Mouse (Mus musculus) liver, embryonic 15.5 days (tissue): Measurements from ENCODE around the gene Larp6. TPM values are rescaled to one million over a fixed set of nuclear protein-coding genes. Genes with fewer than 3 reads are reported as not detected.

Source experiments
- ATAC-seq: fragments of 200-750 bp; cut with Nextera tagmentation; 2 replicates; pipeline ENCODE4 v1.8.0; 2017; ENCODE audit warnings: moderate number of reproducible peaks, mild to moderate bottlenecking, moderate library complexity; ENCODE audit not compliant: insufficient read depth
- H3K27ac ChIP-seq: fragments of 300-500 bp; sonication (generic); replicated peaks from 2 replicates; pipeline ENCODE4 v1.5.1; 2015; ENCODE audit warnings: mild to moderate bottlenecking, inconsistent platforms
- H3K27me3 ChIP-seq: fragments of 300-500 bp; sonication (generic); 2 replicates; pipeline ENCODE4 v1.6.1; 2015; ENCODE audit warnings: mild to moderate bottlenecking, inconsistent platforms
- H3K36me3 ChIP-seq: fragments of 300-500 bp; sonication (generic); replicated peaks from 2 replicates; pipeline ENCODE4 v1.6.1; 2015; ENCODE audit warnings: moderate library complexity, mild to moderate bottlenecking, inconsistent platforms
- H3K4me1 ChIP-seq: fragments of 300-500 bp; sonication (generic); replicated peaks from 2 replicates; pipeline ENCODE4 v1.6.1; 2015; ENCODE audit warnings: inconsistent platforms
- H3K4me2 ChIP-seq: fragments of 300-500 bp; sonication (generic); 2 replicates; pipeline ENCODE4 v1.6.1; 2015; ENCODE audit warnings: moderate library complexity, mild to moderate bottlenecking, inconsistent platforms
- H3K4me3 ChIP-seq: fragments of 300-500 bp; sonication (generic); replicated peaks from 2 replicates; pipeline ENCODE4 v1.5.1; 2015; ENCODE audit warnings: mild to moderate bottlenecking, inconsistent platforms
- H3K9ac ChIP-seq: fragments of 300-500 bp; sonication (generic); 2 replicates; pipeline ENCODE4 v1.6.1; 2015; ENCODE audit warnings: moderate library complexity, mild to moderate bottlenecking, inconsistent platforms
- H3K9me3 ChIP-seq: fragments of 300-500 bp; sonication (generic); replicated peaks from 2 replicates; pipeline ENCODE4 v1.6.1; 2016; ENCODE audit warnings: inconsistent platforms
- WGBS: fragments of 180-500 bp; shearing (Covaris S2); methylation state at CpG from one replicate; pipeline ENCODE4 v1.1.7; 2015; ENCODE audit warnings: mixed read lengths; ENCODE audit not compliant: insufficient replicate concordance; 5-methylcytosine and 5-hydroxymethylcytosine counted together
- polyA plus RNA-seq: library from polyadenylated mRNA; unstranded; fragments of >200 nt; fragmentation: Nextera tagmentation; extraction: Ambion mirVana; gene quantifications from 2 replicates; pipeline ENCODE4 v1.2.1, GENCODE M21; 2015

Gene Larp6
- polyA plus RNA-seq, 1 experiment from 2014 or later: 0.08 TPM

DNA sequence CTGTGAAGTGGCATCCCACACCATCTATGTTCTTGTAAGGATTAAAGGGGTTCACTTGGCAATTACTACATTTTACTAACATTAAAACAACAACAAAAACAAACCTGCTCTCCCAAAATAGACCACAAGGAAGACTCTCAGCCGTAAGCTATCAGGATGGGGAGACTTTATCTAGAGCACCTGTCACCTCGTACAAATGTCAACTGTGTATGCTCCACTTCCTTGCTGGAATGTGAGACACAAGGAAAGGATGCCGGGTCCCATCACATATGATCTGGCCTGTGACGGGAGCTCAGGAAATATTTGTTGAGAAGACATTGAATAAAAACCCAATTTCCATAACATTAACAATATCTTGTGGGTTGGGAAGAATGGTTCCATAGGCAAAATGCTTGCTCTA lies 32.2 kb downstream of the Larp6 start:
- H3K27ac ChIP-seq: no peak overlapping the region
- H3K9ac ChIP-seq: no peak overlapping the region
- no peak overlapping the region for H3K4me2 ChIP-seq
- H3K9me3 ChIP-seq: no peaks in the 10 kb centered on the region
- H3K27me3 ChIP-seq: no peaks in the 10 kb centered on the region; the same call in 1 of the 2 replicates
- no peak overlapping the region for H3K4me3 ChIP-seq
- 51% methylated on average over 4 of the region's 4 CpGs for WGBS
- H3K36me3 ChIP-seq: no peaks in the 10 kb centered on the region
- ATAC-seq: no peak
- H3K4me1 ChIP-seq: no peaks in the 10 kb centered on the region

DNA sequence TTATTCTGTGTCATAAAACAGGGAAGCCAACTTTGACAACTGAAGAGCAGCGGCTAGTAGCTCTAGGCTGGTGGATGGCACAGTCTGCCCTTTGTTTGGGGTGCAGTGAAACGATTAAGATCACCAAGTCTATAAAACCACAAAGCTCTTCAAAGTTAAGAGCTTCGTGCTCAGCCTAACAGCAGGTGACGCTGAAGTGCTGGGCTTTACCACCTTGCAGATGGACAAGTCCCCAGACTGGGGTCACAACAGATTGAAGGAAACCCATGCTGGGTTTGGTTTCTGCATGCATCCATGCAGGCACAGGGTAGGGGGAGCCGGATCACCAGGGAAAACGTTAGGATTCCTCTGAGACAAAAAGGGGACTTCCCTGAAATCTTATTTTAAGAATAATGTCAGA lies 33.8 kb downstream of the Larp6 start:
- no peak for ATAC-seq
- no peak overlapping the region for H3K9ac ChIP-seq
- WGBS: 50% methylated on average over 6 of the region's 6 CpGs
- H3K9me3 ChIP-seq: no peaks in the 10 kb centered on the region
- no peaks in the 10 kb centered on the region for H3K36me3 ChIP-seq
- H3K4me1 ChIP-seq: no peaks in the 10 kb centered on the region
- no peak overlapping the region for H3K4me2 ChIP-seq
- no peaks in the 10 kb centered on the region; the same call in 1 of the 2 replicates for H3K27me3 ChIP-seq
- no peak overlapping the region for H3K4me3 ChIP-seq
- no peak overlapping the region for H3K27ac ChIP-seq

DNA sequence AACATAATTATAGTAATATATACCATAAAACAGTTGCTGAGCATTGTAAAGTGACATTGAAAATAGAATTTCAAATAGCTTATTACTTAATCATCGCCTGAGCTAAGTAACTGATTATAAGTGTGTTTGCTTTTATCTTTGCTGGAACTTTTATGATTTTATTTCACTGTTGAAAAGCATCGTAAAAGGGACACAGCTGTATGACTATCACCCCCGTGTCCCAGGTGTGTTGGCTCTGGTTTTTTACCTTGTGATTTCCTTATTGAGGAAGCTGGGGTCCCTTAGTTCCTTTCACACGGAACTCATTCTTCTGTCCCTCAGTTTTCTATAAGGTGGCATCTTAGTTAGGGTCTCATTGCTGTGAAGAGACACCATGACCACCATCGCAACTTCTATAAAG lies 34.9 kb downstream of the Larp6 start:
- ATAC-seq: no peak
- H3K27ac ChIP-seq: no peak overlapping the region
- H3K27me3 ChIP-seq: no peaks in the 10 kb centered on the region; the same call in 1 of the 2 replicates
- H3K4me2 ChIP-seq: no peak overlapping the region
- no peaks in the 10 kb centered on the region for H3K9me3 ChIP-seq
- no peaks in the 10 kb centered on the region for H3K36me3 ChIP-seq
- H3K9ac ChIP-seq: no peak overlapping the region
- WGBS: 64% methylated on average over 5 of the region's 5 CpGs
- no peaks in the 10 kb centered on the region for H3K4me1 ChIP-seq
- H3K4me3 ChIP-seq: no peak overlapping the region

DNA sequence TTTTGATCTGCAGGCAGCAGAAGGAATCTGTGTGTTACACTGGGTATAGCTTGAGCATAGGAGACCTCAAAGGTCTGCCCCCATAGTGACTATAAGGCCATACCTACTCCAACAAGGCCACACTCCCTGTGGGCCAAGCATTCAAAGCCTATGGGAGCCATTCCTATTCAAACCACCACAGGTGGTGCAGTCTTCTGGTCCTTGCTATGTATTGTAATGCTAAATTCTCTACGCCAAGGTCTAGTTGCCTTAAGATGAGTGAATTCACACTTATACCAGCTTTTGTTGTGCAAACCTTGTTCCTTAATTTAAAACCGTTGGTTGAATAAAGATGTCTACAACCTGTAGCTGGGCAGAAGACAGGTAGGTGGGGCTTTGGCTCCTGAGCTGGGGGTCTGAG lies 35.4 kb downstream of the Larp6 start:
- no peaks in the 10 kb centered on the region; the same call in 1 of the 2 replicates for H3K27me3 ChIP-seq
- no peaks in the 10 kb centered on the region for H3K4me1 ChIP-seq
- no peaks in the 10 kb centered on the region for H3K36me3 ChIP-seq
- no peaks in the 10 kb centered on the region for H3K9me3 ChIP-seq
- H3K27ac ChIP-seq: no peak overlapping the region
- 67% methylated on average over 2 of the region's 2 CpGs for WGBS
- H3K4me2 ChIP-seq: no peak overlapping the region
- H3K9ac ChIP-seq: no peak overlapping the region
- no peak for ATAC-seq
- no peak overlapping the region for H3K4me3 ChIP-seq

DNA sequence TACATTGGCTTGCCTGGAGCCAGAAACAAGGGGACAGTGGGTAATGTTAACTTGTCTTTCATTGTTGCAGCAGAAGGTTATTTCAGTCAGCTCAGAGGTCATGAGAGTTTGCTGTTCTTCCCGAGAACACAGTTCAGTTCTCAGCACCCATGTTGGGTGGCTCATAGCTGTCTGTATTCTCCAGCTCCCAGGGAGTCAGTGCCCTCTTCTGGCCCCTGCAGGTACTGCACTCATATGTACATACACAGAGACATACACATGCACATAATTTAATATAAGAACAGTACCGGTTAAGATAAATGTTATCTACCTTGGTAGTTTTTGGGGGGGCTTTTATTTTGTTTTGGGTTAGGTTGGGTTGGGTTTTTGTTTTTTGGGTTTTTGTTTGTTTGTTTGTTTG lies 36.3 kb downstream of the Larp6 start:
- Histone ChIP-seq H3K36me3 (no peaks in the 10 kb centered on the region), H3K4me3 (no peak overlapping the region), H3K27ac (no peak overlapping the region), H3K27me3 (no peaks in the 10 kb centered on the region), H3K4me1 (no peaks in the 10 kb centered on the region), H3K9ac (no peak overlapping the region), H3K9me3 (no peaks in the 10 kb centered on the region), H3K4me2 (no peak overlapping the region)
- no peak for ATAC-seq
- WGBS: 64% methylated on average over 2 of the region's 2 CpGs

DNA sequence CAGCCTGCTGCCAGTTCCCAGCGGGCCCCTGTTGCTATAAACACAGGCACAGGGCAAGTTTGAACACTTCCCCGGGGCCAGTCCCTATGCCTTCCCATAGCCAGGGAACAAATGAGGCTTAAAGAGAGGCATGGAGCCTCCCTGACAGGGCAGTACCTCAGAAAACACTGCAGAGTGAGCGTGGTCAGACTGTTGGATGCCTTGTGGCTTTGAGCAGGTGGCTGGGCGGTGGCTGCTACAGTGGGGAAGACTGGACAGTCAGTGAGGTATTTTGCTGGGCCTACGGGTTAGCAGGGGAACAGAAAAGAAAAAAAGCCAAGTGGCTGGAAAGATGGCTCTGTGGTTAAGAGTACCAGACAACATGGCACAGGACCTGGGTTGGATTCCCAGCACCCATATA lies 38.3 kb downstream of the Larp6 start:
- H3K27ac ChIP-seq: no peak overlapping the region

DNA sequence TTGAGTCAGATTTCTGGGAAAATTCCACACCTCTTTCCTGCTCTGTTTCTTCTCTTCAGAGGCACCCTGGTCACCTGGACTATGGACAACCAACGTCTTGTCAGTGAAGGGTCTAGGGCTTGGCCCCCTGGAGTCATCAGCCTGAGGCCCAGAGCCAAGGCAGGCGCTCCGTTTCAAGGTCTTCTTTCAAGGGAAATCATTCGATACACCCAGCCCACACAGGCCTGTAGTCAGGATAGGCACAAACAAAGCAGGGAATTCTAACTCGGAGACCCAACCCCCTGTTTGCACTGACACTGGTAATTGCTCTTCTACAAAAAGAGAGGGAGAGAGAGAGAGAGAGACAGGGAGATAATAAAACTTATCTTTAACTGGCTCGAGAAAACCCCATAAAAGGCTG lies 39.2 kb downstream of the Larp6 start:
- Histone ChIP-seq H3K27me3 (no peaks in the 10 kb centered on the region), H3K4me3 (no peak overlapping the region), H3K4me1 (no peaks in the 10 kb centered on the region), H3K4me2 (no peak overlapping the region), H3K9me3 (no peaks in the 10 kb centered on the region), H3K27ac (no peak overlapping the region), H3K36me3 (no peaks in the 10 kb centered on the region), H3K9ac (no peak overlapping the region)
- 52% methylated on average over 6 of the region's 6 CpGs for WGBS
- no peak for ATAC-seq

More for the DNA sequence above, 38.3 kb downstream of the Larp6 start:
- 58% methylated on average over 5 of the region's 5 CpGs for WGBS
- ATAC-seq: no peak
- Histone ChIP-seq H3K4me2 (no peak overlapping the region), H3K4me1 (no peaks in the 10 kb centered on the region), H3K9me3 (no peaks in the 10 kb centered on the region), H3K9ac (no peak overlapping the region), H3K27me3 (no peaks in the 10 kb centered on the region), H3K4me3 (no peak overlapping the region), H3K36me3 (no peaks in the 10 kb centered on the region)

DNA sequence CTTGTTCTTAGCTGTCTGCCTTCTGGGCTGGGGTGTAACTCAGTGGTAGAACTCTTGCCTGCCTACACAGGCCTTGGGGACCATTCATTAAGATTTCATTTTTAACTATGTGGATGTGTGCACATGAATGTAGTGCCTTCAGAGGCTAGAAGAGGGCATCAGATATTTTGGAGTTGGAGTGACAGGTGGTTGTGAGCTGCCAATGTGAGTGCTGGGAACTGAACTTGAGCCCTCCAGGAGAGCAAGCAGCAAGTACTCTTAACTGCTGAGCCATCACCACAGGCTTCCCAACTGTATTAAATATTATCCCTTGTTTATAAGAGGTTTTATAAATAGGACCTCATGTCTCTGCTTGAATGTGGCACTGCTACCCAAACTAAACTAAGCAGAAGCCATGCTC lies 39.8 kb downstream of the Larp6 start:
- H3K4me3 ChIP-seq: no peak overlapping the region
- no peaks in the 10 kb centered on the region for H3K36me3 ChIP-seq
- H3K9ac ChIP-seq: no peak overlapping the region
- H3K27me3 ChIP-seq: no peaks in the 10 kb centered on the region
- H3K4me2 ChIP-seq: no peak overlapping the region
- H3K4me1 ChIP-seq: no peaks in the 10 kb centered on the region
- no peak overlapping the region for H3K27ac ChIP-seq
- no peak for ATAC-seq
- no peaks in the 10 kb centered on the region for H3K9me3 ChIP-seq

DNA sequence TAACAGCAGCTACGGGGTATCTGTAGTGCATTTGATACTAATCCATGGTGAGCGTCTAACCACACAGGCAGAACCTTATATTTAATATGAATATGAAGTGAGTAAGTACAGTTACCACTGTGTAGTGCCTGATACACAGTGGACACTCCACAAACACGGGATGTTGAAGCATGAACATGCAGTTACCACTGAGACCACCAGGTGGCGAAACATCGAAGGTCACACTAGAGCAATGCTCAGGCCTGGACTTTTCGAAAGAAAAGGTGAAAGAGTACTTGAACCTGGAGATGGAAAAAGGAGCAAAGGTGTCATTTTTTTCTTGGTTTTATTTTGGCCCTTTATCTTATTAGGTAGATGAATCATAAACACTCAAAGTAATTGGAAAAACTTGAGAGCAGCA lies 43.5 kb downstream of the Larp6 start:
- WGBS: 26% methylated on average over 6 of the region's 6 CpGs
- H3K27me3 ChIP-seq: no peaks in the 10 kb centered on the region
- H3K27ac ChIP-seq: no peak overlapping the region
- no peak for ATAC-seq
- no peak overlapping the region for H3K4me2 ChIP-seq
- no peaks in the 10 kb centered on the region for H3K36me3 ChIP-seq
- no peaks in the 10 kb centered on the region for H3K4me1 ChIP-seq
- no peak overlapping the region for H3K9ac ChIP-seq
- H3K4me3 ChIP-seq: no peak overlapping the region
- no peaks in the 10 kb centered on the region for H3K9me3 ChIP-seq

DNA sequence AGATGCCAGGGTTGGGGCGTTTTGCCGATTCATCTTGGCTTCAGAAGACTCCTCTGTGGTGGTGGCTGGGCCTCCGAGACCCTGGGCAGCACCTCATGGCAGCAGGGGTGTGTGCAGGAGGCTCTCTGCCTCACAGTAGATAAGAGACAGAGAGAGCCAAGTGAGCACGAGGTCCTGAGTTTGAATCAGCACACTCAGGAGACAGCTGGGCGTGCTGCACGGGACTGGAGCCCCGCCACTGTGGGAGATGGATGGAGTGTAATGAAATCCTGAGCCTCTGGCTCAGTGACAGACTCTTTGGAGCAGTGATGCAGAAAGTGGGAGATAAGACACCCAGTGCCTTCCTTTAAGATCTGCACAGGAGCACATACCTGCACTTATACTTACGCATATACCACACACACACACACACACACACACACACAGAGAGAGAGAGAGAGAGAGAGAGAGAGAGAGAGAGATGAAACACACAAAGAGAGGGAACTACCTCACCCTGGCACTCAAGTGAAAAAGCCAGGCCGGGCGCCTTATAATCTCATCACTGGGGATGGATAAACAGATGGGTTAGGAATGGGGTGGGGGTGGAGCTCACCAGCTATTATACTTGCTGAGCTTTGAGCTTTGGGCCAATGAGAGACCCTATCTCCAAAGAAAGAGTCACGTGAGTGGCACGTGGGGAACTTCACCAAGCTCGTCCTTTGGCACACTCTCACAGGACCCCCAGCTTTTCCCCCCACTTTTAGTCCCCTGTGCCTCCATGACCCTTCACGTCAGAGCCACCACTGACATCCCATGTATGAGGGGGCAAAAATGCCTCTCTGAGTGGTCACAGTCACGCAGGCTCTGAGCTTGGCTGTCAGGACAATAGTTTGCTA lies 44.3 kb downstream of the Larp6 start:
- Histone ChIP-seq H3K9ac (no peak overlapping the region), H3K27ac (no peak overlapping the region), H3K9me3 (no peaks in the 10 kb centered on the region), H3K4me3 (no peak overlapping the region), H3K27me3 (no peaks in the 10 kb centered on the region), H3K4me2 (no peak overlapping the region), H3K36me3 (no peaks in the 10 kb centered on the region), H3K4me1 (no peaks in the 10 kb centered on the region)
- 53% methylated on average over 15 of the region's 15 CpGs for WGBS
- no peak for ATAC-seq

DNA sequence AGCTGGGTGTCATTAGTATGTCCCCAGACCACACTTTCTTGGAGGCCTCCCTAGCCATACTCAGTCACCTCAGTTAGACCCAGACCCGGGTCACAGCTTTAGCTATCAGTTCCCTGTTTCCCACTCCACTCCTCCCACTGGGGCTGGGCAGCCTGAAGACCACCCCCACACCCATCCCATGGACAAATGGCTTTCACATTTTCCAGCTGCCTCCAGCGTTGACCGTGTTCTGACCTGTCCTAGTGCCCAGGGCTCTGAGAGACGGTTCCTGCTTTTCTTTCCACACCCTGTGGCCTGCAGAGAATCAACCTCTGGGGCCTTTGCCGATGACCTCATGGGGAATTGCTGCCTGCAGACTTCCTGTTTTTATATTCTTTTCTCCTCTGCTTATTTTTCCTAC lies 45.0 kb downstream of the Larp6 start:
- no peaks in the 10 kb centered on the region for H3K4me1 ChIP-seq
- H3K4me2 ChIP-seq: no peak overlapping the region
- H3K27me3 ChIP-seq: no peaks in the 10 kb centered on the region
- no peaks in the 10 kb centered on the region for H3K9me3 ChIP-seq
- ATAC-seq: no peak
- no peak overlapping the region for H3K4me3 ChIP-seq
- H3K9ac ChIP-seq: no peak overlapping the region
- WGBS: 17% methylated on average over 5 of the region's 5 CpGs
- no peaks in the 10 kb centered on the region for H3K36me3 ChIP-seq
- H3K27ac ChIP-seq: no peak overlapping the region
